Mouse (Mus musculus): ENCODE data around the gene Nell2.

DNA sequence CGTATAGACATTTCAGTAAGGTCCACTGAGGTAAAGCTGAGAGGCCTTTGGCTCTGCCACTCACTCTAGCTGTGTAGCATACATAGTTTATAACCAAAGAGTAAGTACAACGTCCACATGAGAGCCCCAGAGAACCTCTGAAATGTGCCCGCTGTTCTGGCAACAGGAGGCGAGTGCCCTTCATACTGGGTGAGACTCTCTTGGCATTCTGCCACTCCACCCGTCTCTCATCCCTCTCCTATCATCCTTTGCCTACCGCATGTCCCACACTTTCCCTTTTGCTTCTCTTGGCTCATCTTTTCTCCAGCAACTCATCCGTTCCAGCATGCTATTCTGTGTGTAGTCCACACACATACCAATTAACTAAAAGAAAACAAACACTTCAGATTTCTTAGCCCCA lies 442.4 kb downstream of the Nell2 start:
- TF ChIP-seq POLR2A (IDR thresholded peaks at IDR 0.05; ENCODE audit: insufficient read depth, low read depth, low read length) (no peak), CTCF (IDR thresholded peaks at IDR 0.05; ENCODE audit: insufficient read depth, low read depth, low read length) (no peak)

Measured in olfactory bulb, adult 2 months (tissue).